In the genomic region with DNA sequence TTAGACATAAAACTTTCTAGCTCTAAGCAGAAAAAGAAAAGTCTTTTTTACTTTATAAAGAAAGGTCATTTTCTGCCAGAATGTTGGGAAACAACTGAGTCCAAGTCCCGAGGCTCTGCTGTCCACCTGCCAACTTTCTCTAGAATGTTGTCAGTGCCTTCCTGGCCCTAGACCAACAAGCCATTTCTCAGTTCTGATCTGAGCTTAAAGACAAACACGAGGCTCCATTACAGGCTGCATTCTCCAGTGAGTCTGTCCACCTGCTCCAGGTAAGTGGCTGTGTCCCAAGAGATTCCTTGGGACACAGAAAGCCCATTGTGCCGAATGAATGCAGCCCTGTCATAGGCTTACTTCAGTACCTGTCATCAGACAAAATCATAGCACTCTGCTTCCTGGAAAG, we compare ENCODE assay signal across 9 mouse cellular contexts. TPM values are rescaled to one million over a fixed set of nuclear protein-coding genes. Genes with fewer than 3 reads are reported as not detected.
A peak's percentile ranks its signal among the peaks of the same experiment; 100 is the strongest.
DNase-seq lines count a peak whose midpoint lies in the region; ATAC-seq and TF ChIP-seq lines count a peak whose summit lies in the region.
"Had no signal": no experiment of that assay in that cellular context is flagged by ENCODE, and none has a peak within 500 bp of the region (broad histone marks: within the 10 kb centered on the region; RNA-seq: fewer than 3 reads in every experiment).

No protein-coding gene starts in this region.

- H3K9me3 ChIP-seq in limb, embryonic 15.5 days: no peaks in the 10 kb centered on the region
- H3K9me3 ChIP-seq in forebrain, postnatal 0 days (ENCODE audit: low read length): no peaks in the 10 kb centered on the region

- peak; percentile 48; the same call in 1 of the 2 replicates for ATAC-seq in limb, embryonic 15.5 days (ENCODE audit: insufficient number of reproducible peaks, low FRiP score, low TSS enrichment, low read depth)
- no peak for ATAC-seq in forebrain, postnatal 0 days

- H3K27me3 ChIP-seq in limb, embryonic 15.5 days: no peaks in the 10 kb centered on the region
- no peaks in the 10 kb centered on the region for H3K27me3 ChIP-seq in forebrain, postnatal 0 days (ENCODE audit: insufficient read depth, low read length)

- TF ChIP-seq CTCF in forebrain, postnatal 0 days (IDR thresholded peaks at IDR 0.05; ENCODE audit: low read depth): no peak

- no peaks in the 10 kb centered on the region for H3K36me3 ChIP-seq in limb, embryonic 15.5 days
- no peaks in the 10 kb centered on the region for H3K36me3 ChIP-seq in forebrain, postnatal 0 days (ENCODE audit: insufficient read depth)

- no peak overlapping the region for H3K27ac ChIP-seq in limb, embryonic 15.5 days
- H3K27ac ChIP-seq in forebrain, postnatal 0 days (ENCODE audit: low read depth, low read length): no peak overlapping the region

- no peak overlapping the region for H3K4me3 ChIP-seq in limb, embryonic 15.5 days
- no peak overlapping the region for H3K4me3 ChIP-seq in forebrain, postnatal 0 days (ENCODE audit: low read depth, low read length)

- H3K4me2 ChIP-seq in limb, embryonic 15.5 days: no peak overlapping the region
- H3K4me2 ChIP-seq in forebrain, postnatal 0 days (ENCODE audit: low read depth): no peak overlapping the region
- H3K4me2 ChIP-seq: liver, embryonic 11.5 days had no signal

- DNase-seq in NIH3T3 (ENCODE audit: low read depth): peak; percentile 89
- DNase-seq in adrenal gland, postnatal 25 days: peak; percentile 35
- peak; percentile 36 for DNase-seq in gastrocnemius, postnatal 14 days
- DNase-seq in c-Kit-positive CD71-positive TER-119-positive erythroid progenitor cells, embryonic 14.5 days (ENCODE audit: low spot score): no peak
- no peak for DNase-seq in thymus, postnatal 4 days
- DNase-seq in right cerebral cortex, postnatal 10 days (ENCODE audit: low spot score in 2 of 2): no peak
- DNase-seq in forebrain, postnatal 0 days: no peak

- H3K4me1 ChIP-seq in limb, embryonic 15.5 days: peaks cover 4% of the 10 kb centered on the region; the same call in 1 of the 2 replicates
- H3K4me1 ChIP-seq in forebrain, postnatal 0 days (ENCODE audit: insufficient read depth): no peaks in the 10 kb centered on the region

- intact Hi-C loops in gastrocnemius, postnatal 14 days (cut with DNase I; ENCODE audit: low total_unique reads): no loop called here

- H3K9ac ChIP-seq in limb, embryonic 15.5 days: no peak overlapping the region
- no peak overlapping the region for H3K9ac ChIP-seq in forebrain, postnatal 0 days

- 38% methylated on average over 3 of the region's 3 CpGs for WGBS in limb, embryonic 15.5 days
- WGBS in forebrain, postnatal 0 days: 50% methylated on average over 3 of the region's 3 CpGs

RNA-seq across cellular contexts. Expression of a gene that starts 15.3 kb away (rescaled TPM):
- total RNA-seq in adrenal gland, postnatal 25 days (2021): 0.94 TPM in 1 of 2 replicates, not detected in the other
- total RNA-seq in gastrocnemius, postnatal 14 days (2021): under 1 TPM in 1 of 2 experiments, not detected in 1; 0.60 TPM
- polyA plus RNA-seq in limb, embryonic 15.5 days (2015; fragmentation: Nextera tagmentation; extraction: Ambion mirVana): 0.96 and 1.8 TPM in 2 replicates
- total RNA-seq in forebrain, postnatal 0 days (2014; rRNA removed): 0.46 and 1.1 TPM in 2 replicates
- polyA plus RNA-seq in forebrain, postnatal 0 days (2015; fragmentation: Nextera tagmentation; extraction: Ambion mirVana): 0.80 and 1.4 TPM in 2 replicates

RNA-seq across cellular contexts. Expression of a gene that starts 15.4 kb away (rescaled TPM):
- total RNA-seq in adrenal gland, postnatal 25 days (2021): 199 and 208 TPM in 2 replicates
- 10 to 100 TPM; 82.5 to 92.6 TPM for total RNA-seq in gastrocnemius, postnatal 14 days (2021)
- 71.1 and 93.7 TPM in 2 replicates for polyA plus RNA-seq in limb, embryonic 15.5 days (2015; fragmentation: Nextera tagmentation; extraction: Ambion mirVana)
- total RNA-seq in forebrain, postnatal 0 days (2014; rRNA removed): 284 and 305 TPM in 2 replicates
- 113 and 133 TPM in 2 replicates for polyA plus RNA-seq in forebrain, postnatal 0 days (2015; fragmentation: Nextera tagmentation; extraction: Ambion mirVana)

RNA-seq across cellular contexts. Expression of a gene that starts 45.4 kb away (rescaled TPM):
- 23.4 and 24.8 TPM in 2 replicates for total RNA-seq in adrenal gland, postnatal 25 days (2021)
- total RNA-seq in gastrocnemius, postnatal 14 days (2021): 10 to 100 TPM in 1 of 2 experiments, 1 to 10 TPM in 1; 9.6 to 16.6 TPM
- polyA plus RNA-seq in limb, embryonic 15.5 days (2015; fragmentation: Nextera tagmentation; extraction: Ambion mirVana): 59.0 and 61.4 TPM in 2 replicates
- total RNA-seq in forebrain, postnatal 0 days (2014; rRNA removed): 73.4 and 82.9 TPM in 2 replicates
- polyA plus RNA-seq in forebrain, postnatal 0 days (2015; fragmentation: Nextera tagmentation; extraction: Ambion mirVana): 47.7 and 49.7 TPM in 2 replicates

Comparison
In these comparisons a context has a peak if more than half of its experiments do, and no peak if none do; other contexts are left out.
1. DNase-seq: peak in NIH3T3 (single experiment), adrenal gland, postnatal 25 days (single experiment) and gastrocnemius, postnatal 14 days (single experiment); none in c-Kit-positive CD71-positive TER-119-positive erythroid progenitor cells, embryonic 14.5 days (single experiment), thymus, postnatal 4 days (single experiment), right cerebral cortex, postnatal 10 days (0 of 2) and forebrain, postnatal 0 days (single experiment).